Mouse (Mus musculus): ENCODE data around the gene Shank1.

DNA sequence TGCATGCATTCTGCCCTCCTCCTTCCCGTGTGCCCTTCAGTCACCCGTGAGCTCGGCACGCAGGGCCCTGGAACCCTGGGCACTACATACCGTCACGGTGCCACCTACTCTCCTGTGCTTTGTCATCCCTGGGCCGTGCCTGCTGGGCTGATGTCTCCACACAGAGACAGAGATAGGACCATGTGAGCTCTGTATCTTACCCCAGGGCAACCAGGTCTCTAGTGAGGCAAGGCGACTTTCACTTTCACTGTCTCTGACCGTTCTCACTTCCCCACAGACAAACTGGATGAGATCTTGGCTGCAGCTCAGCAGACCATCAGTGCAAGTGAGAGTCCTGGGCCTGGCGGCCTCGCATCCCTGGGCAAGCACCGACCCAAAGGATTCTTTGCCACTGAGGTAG is 34.6 kb downstream of the Shank1 start:
- TF ChIP-seq CTCF (IDR thresholded peaks at IDR 0.05; ENCODE audit: insufficient read depth, low read depth, low read length) (no peak), POLR2A (IDR thresholded peaks at IDR 0.05; ENCODE audit: insufficient read depth, low read depth, low read length) (no peak)
